Mouse (Mus musculus) ES-E14 (cell line): Measurements from ENCODE around the gene 5730596B20Rik.

ENCODE experiments used
- CHD2 ChIP-seq: IDR thresholded peaks from 2 replicates; pipeline ENCODE4 v1.6.1; 2014; ENCODE audit warnings: mild to moderate bottlenecking, low read depth, low read length, inconsistent platforms
- HCFC1 ChIP-seq: IDR thresholded peaks from 2 replicates; pipeline ENCODE4 v1.6.1; 2012; ENCODE audit warnings: low read length, inconsistent platforms, borderline replicate concordance; ENCODE audit not compliant: insufficient read depth
- MAFK ChIP-seq: IDR thresholded peaks from 2 replicates; pipeline ENCODE4 v1.6.1; 2014; ENCODE audit warnings: mild to moderate bottlenecking, low read depth, low read length, inconsistent platforms; ENCODE audit not compliant: insufficient read depth
- ZC3H11A ChIP-seq: IDR thresholded peaks from 2 replicates; pipeline ENCODE4 v1.6.1; 2012; ENCODE audit warnings: low read depth, mild to moderate bottlenecking, inconsistent platforms, low read length, borderline replicate concordance
- ZNF384 ChIP-seq: IDR thresholded peaks from 2 replicates; pipeline ENCODE4 v1.6.1; 2012; ENCODE audit warnings: low read depth, low read length, inconsistent platforms

DNA sequence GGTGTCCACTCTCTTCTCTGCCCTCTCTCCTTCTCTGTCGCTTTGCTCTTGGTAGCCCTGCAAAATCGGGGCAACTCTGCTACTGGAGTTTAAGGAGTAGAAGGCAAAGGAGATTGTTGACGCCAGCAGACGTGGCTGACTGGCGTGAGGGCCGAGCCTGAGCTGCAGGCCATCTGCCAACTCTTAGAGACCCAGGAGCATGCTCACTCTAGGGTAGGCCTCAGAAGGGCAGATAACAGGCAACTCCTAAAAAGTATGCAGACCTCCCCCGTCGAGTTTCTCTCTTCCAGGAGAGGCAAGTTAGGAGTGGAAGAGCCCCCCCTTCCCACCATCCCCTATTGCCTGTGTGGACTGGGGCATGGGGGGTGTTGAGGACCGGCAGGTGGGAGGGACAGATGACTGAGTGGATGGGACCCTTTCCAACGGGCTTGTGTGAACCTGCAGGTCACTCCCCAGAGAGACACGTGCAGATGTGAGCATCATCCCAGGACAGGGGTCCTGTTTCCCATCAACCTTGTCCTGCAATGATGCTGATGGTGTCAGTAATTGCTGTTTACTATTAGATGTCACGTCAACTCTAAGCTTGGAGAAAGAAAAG, 18.0 kb upstream of the 5730596B20Rik start:
- TF ChIP-seq HCFC1 (no peak), CHD2 (no peak), ZC3H11A (no peak), MAFK (no peak), ZNF384 (no peak)
